Mouse (Mus musculus) Patski (cell line): ENCODE results near the gene Per1. TPM values are rescaled to one million over a fixed set of nuclear protein-coding genes. Genes with fewer than 3 reads are reported as not detected.

Experiments used
- ATAC-seq: fragments of 100-300 bp; one replicate; pipeline ENCODE4 v1.8.0; 2021
- CTCF ChIA-PET: fragments of 350-600 bp; sonication (Branson Sonifier 250); formaldehyde crosslinking; loops from one replicate; lab custom pipeline; 2022; ENCODE audit warnings: inconsistent platforms; lab: Charles Lee
- POLR2A ChIA-PET: fragments of 350-600 bp; sonication (Branson Sonifier 250); formaldehyde crosslinking; loops from one replicate; lab custom pipeline; 2022; ENCODE audit warnings: antibody characterized with exemption, inconsistent platforms; lab: Charles Lee
- DNase-seq: peaks from one replicate; pipeline ENCODE4 v3.0.0-alpha.2; 2011; ENCODE audit warnings: low read depth, low spot score
- H3K27me3 ChIP-seq: fragments of 371-371 bp; one replicate; pipeline ENCODE4 v1.5.1; 2021
- CTCF ChIP-seq: fragments of 100-300 bp; IDR thresholded peaks from one replicate; pipeline ENCODE4 v1.5.1; 2021
- in situ Hi-C: fragments of 300-500 bp; cut with MboI; formaldehyde crosslinking; loops from 3 replicates; pipeline ENCODE4 v1.11.1; 2018; ENCODE audit warnings: low pct_unique_long_range_greater_than_20kb, mixed read lengths
- polyA plus RNA-seq: library from polyadenylated mRNA; unstranded; gene quantifications from one replicate; pipeline ENCODE4 v1.2.3, GENCODE M21; 2021

Gene Per1
- polyA plus RNA-seq, 1 experiment from 2014 or later, result 10.8 TPM

DNA sequence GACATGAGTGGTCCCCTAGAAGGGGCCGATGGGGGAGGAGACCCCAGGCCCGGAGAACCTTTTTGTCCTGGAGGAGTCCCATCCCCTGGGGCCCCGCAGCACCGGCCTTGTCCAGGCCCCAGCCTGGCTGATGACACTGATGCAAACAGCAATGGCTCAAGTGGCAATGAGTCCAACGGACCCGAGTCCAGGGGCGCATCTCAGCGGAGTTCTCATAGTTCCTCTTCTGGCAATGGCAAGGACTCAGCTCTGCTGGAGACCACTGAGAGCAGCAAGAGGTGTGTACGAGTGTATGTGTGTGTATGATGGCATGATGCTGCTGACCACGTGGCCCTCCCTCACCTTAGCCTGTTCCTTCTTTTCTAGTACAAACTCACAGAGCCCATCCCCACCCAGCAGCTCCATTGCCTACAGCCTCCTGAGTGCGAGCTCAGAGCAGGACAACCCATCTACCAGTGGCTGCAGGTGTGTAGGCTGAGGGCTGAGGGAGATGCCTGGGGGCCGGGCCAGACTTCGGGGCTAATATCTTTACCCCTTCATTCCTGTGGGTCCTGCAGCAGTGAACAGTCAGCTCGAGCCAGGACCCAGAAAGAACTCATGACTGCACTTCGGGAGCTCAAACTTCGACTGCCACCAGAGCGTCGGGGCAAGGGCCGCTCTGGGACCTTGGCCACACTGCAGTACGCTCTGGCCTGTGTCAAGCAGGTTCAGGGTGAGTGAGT is 5.8 kb downstream of the Per1 start:
- no peaks in the 10 kb centered on the region for H3K27me3 ChIP-seq
- ChIA-PET POLR2A (interaction anchor here (0.5 to 3.3 kb wide), 4 partner anchors 9 to 269 kb away, joined by 3 to 16 read pairs (median 4); no protein-coding TSS in a partner anchor), CTCF (interaction anchor here (0.7 to 1.3 kb wide), 5 partner anchors 8 to 37 kb away, joined by 3 to 5 read pairs (median 3); partner anchors contain the start of gene 9130213A22Rik)
- DNase-seq (no peak), ATAC-seq (no peak)
- TF ChIP-seq CTCF, result no peak
- in situ Hi-C loops, result no loop called here

DNA sequence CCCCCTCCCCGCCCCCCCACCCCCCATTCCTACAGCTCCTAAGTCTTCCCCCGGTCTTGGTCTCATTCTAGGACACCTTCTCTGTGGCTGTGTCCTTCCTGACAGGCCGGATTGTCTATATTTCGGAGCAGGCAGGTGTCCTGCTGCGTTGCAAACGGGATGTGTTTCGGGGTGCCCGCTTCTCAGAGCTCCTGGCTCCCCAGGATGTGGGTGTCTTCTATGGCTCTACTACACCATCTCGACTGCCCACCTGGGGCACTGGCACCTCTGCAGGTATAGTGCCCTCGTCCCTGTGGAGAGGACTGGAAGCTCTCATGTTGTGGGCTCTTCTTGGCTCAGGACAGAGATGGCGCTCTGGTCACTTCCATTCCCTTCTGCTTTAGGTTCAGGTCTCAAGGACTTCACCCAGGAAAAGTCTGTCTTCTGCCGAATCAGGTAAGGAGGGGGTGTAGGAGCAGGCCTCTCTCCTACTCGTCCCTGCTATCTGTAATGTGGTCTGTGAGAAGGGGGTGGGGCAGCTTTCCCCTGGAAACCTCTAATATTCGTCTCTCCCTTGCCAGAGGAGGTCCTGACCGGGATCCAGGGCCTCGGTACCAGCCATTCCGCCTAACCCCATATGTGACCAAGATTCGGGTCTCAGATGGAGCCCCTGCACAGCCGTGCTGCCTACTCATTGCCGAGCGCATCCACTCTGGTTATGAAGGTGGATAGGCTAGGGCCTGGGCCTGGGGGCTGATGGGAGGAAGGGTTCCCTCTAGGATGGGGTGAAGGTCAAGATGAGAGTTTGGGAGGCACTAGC is 6.8 kb downstream of the Per1 start:
- no peak for TF ChIP-seq CTCF
- no peak for DNase-seq
- ChIA-PET CTCF (interaction anchor here (0.7 to 1.3 kb wide), 4 partner anchors 10 to 38 kb away, joined by 3 to 5 read pairs (median 4); partner anchors contain the start of gene 9130213A22Rik), POLR2A (interaction anchor here (0.6 to 3.3 kb wide), 3 partner anchors 8 to 20 kb away, joined by 3 to 16 read pairs (median 5); partner anchors contain the start of gene 9130213A22Rik)
- in situ Hi-C loops, result no loop called here
- ATAC-seq, result no peak
- no peaks in the 10 kb centered on the region for H3K27me3 ChIP-seq

DNA sequence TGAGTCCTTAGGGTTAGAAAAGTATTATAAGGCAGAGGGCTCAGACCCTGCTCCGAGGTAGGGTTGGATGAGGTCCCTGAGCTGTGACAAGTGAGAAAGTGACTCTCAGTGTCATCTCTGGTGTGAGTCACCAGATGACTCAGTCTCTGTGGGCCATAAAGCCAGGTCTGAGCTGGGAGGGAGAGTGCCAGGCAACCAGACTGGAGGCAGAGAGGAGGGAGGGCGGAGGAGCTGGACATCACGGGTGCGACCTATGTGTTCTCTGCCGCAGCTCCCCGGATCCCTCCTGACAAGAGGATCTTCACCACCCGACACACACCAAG is 7.3 kb downstream of the Per1 start:
- POLR2A ChIA-PET, result interaction anchor here (1.3 kb wide), 1 partner anchor 19 kb away, joined by 5 read pairs; the partner anchor contains the start of gene 9130213A22Rik
- in situ Hi-C loops, result no loop called here
- CTCF ChIA-PET, result interaction anchor here (1.2 kb wide), 1 partner anchor 10 kb away, joined by 5 read pairs; no protein-coding TSS in a partner anchor
- H3K27me3 ChIP-seq, result no peaks in the 10 kb centered on the region
- no peak for DNase-seq
- ATAC-seq, result no peak
- TF ChIP-seq CTCF, result no peak

- no peaks in the 10 kb centered on the region for H3K27me3 ChIP-seq
- no peak for TF ChIP-seq CTCF
- POLR2A ChIA-PET, result interaction anchor here (1.3 kb wide), 1 partner anchor 19 kb away, joined by 5 read pairs; the partner anchor contains the start of gene 9130213A22Rik
- CTCF ChIA-PET, result interaction anchor here (1.2 kb wide), 1 partner anchor 9 kb away, joined by 5 read pairs; no protein-coding TSS in a partner anchor
- no peak for DNase-seq
- no peak for ATAC-seq
- in situ Hi-C loops, result no loop called here
Observed at GRCm38 (mm10) chr11:69103121-69103520, 8.1 kb downstream of the Per1 start.

DNA sequence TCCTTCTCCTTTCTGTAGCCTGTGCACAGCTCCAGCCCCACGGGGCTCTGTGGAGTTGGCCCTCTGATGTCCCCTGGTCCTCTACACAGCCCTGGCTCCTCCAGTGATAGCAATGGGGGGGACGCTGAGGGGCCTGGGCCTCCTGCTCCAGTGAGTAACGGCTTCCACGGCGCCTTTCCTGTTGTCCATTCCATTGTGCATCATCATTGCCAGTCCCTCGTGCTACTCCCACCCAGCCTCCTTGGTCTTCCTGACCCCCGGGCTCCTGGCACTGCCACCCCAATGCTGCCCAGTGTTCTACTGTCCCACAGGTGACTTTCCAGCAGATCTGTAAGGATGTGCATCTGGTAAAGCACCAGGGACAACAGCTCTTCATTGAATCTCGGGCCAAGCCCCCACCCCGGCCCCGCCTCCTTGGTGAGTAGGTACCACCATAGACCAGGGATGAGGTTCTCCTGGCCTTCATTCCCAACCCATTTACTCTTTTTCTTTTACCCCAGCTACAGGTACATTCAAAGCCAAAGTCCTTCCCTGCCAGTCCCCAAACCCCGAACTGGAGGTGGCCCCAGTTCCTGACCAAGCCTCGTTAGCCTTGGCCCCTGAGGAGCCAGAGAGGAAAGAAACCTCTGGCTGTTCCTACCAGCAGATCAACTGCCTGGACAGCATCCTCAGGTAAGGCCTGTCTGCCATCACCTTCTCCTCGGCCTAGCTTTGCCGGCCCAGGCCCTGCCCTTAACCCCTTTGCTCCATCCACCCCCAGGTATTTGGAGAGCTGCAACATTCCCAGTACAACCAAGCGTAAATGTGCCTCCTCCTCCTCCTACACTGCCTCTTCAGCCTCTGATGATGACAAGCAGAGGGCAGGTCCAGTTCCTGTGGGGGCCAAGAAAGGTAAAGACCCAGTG is 8.8 kb downstream of the Per1 start:
- TF ChIP-seq CTCF, result no peak
- ChIA-PET CTCF (interaction anchor here (1.2 kb wide), 1 partner anchor 8 kb away, joined by 5 read pairs; no protein-coding TSS in a partner anchor), POLR2A (interaction anchor here (1.3 kb wide), 1 partner anchor 18 kb away, joined by 5 read pairs; the partner anchor contains the start of gene 9130213A22Rik)
- DNase-seq (no peak), ATAC-seq (no peak)
- no peaks in the 10 kb centered on the region for H3K27me3 ChIP-seq
- in situ Hi-C loops, result no loop called here

DNA sequence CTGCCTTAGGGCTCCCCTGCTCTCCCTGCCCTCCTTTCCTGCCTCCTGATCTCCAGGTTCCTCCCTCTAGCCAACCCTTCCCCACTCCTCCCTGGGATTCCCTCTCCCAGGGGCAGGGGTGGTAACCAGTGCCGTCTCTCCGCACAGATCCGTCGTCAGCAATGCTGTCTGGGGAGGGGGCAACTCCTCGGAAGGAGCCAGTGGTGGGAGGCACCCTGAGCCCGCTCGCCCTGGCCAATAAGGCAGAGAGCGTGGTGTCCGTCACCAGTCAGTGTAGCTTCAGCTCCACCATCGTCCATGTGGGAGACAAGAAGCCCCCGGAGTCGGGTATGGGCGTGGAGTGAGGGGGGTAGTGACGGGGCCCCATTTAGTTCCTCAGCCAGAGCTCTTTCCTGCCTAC is 9.5 kb downstream of the Per1 start:
- ChIA-PET POLR2A (no interaction called here), CTCF (no interaction called here)
- TF ChIP-seq CTCF, result no peak
- no peak for DNase-seq
- no peaks in the 10 kb centered on the region for H3K27me3 ChIP-seq
- in situ Hi-C loops, result no loop called here
- ATAC-seq, result no peak

GRCm38 (mm10) chr11:69105227-69105626 is 10.2 kb downstream of the Per1 start:
- no peak for TF ChIP-seq CTCF
- CTCF ChIA-PET, result no interaction called here
- no peak for DNase-seq
- POLR2A ChIA-PET, result interaction anchor here (1.0 kb wide), 1 partner anchor 9 kb away, joined by 3 read pairs; no protein-coding TSS in a partner anchor
- H3K27me3 ChIP-seq, result no peaks in the 10 kb centered on the region
- ATAC-seq, result no peak
- in situ Hi-C loops, result no loop called here

DNA sequence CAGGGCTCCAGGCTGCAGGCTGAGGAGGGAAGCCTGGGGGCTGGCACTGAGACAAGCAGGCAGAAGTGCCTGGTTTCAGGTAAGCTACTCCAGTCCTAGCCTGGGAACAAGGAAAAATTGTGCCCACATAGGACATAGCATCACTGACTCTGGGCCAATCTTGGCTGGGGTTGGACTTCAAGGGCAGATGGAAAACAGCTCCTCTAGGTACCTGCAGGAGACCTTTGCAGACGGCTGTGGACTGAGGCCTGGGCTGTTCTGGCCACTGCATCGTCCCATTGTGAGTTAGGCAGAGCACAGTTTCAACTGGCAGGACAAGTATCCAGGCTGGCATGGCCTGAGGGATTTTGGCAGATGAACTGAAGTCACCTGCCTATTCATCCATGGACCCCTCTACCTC is 10.8 kb downstream of the Per1 start:
- no peak for ATAC-seq
- no peak for DNase-seq
- no peaks in the 10 kb centered on the region for H3K27me3 ChIP-seq
- ChIA-PET CTCF (no interaction called here), POLR2A (interaction anchor here (1.0 kb wide), 1 partner anchor 9 kb away, joined by 3 read pairs; no protein-coding TSS in a partner anchor)
- no peak for TF ChIP-seq CTCF
- in situ Hi-C loops, result no loop called here

- in situ Hi-C loops, result no loop called here
- TF ChIP-seq CTCF, result no peak
- ATAC-seq (no peak), DNase-seq (no peak)
- CTCF ChIA-PET, result no interaction called here
- no peaks in the 10 kb centered on the region for H3K27me3 ChIP-seq
- POLR2A ChIA-PET, result interaction anchor here (1.0 kb wide), 1 partner anchor 10 kb away, joined by 3 read pairs; no protein-coding TSS in a partner anchor
Observed at GRCm38 (mm10) chr11:69106299-69106698, 11.3 kb downstream of the Per1 start.

GRCm38 (mm10) chr11:69106842-69107241 is 11.8 kb downstream of the Per1 start:
- no peak for ATAC-seq
- ChIA-PET POLR2A (no interaction called here), CTCF (no interaction called here)
- no peak for DNase-seq
- no peak for TF ChIP-seq CTCF
- H3K27me3 ChIP-seq, result no peaks in the 10 kb centered on the region
- in situ Hi-C loops, result no loop called here
